Mouse (Mus musculus): ENCODE measurements around the gene Fndc10.

DNA sequence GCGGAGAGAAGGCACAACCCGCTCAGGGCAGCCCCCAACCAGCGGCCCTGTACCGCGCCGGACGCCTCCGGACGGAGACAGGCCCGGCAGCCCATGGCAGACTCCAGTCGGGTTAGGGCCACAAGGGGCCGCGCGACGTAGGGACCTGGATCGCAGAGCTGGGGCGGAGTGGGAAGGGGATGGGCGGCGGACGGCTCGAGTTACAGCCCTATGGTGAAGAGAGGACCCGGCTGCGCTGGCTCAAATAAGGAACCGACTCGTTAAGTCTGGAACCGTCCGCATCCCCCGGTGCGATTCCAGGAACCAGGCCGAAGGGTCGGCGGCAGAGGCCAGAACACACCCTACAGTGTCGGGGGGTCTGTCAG lies 41.1 kb upstream of the Fndc10 start, which contains the start of gene Mmp23:
- TF ChIP-seq CTCF (conservative IDR thresholded peaks at IDR 0.05; ENCODE audit: low read length) (no peak), POU5F1 (IDR thresholded peaks at IDR 0.05; ENCODE audit: borderline replicate concordance, low read length) (no peak), NANOG (IDR thresholded peaks at IDR 0.05; ENCODE audit: borderline replicate concordance, low read length) (no peak)
